Mouse (Mus musculus) lung, postnatal 0 days (tissue): ENCODE results near the gene Kazn. TPM values are rescaled to one million over a fixed set of nuclear protein-coding genes. Genes with fewer than 3 reads are reported as not detected.

Source experiments
- ATAC-seq: fragments of 200-750 bp; cut with Nextera tagmentation; 2 replicates; pipeline ENCODE4 v1.8.0; 2017; ENCODE audit warnings: moderate library complexity
- DNase-seq: peaks from one replicate; pipeline ENCODE4 v3.0.0-alpha.2; 2016; ENCODE audit warnings: low spot score
- H3K27ac ChIP-seq: fragments of 300-500 bp; sonication (generic); 2 replicates; pipeline ENCODE4 v1.5.1; 2014; ENCODE audit warnings: antibody characterized with exemption, mild to moderate bottlenecking, low read length, mixed read lengths
- H3K27me3 ChIP-seq: fragments of 300-500 bp; sonication (generic); replicated peaks from 2 replicates; pipeline ENCODE4 v1.6.1; 2014; ENCODE audit warnings: low read length, mixed read lengths; ENCODE audit not compliant: insufficient read depth
- H3K36me3 ChIP-seq: fragments of 300-500 bp; sonication (generic); 2 replicates; pipeline ENCODE4 v1.6.1; 2014; ENCODE audit warnings: low read length, mixed read lengths; ENCODE audit not compliant: insufficient read depth
- H3K4me1 ChIP-seq: fragments of 300-500 bp; sonication (generic); 2 replicates; pipeline ENCODE4 v1.6.1; 2014; ENCODE audit warnings: antibody characterized with exemption, low read depth, low read length, mixed read lengths; ENCODE audit not compliant: insufficient read depth
- H3K4me2 ChIP-seq: fragments of 300-500 bp; sonication (generic); replicated peaks from 2 replicates; pipeline ENCODE4 v1.6.1; 2014; ENCODE audit warnings: low read depth, mild to moderate bottlenecking, low read length, moderate library complexity, mixed read lengths
- H3K4me3 ChIP-seq: fragments of 300-500 bp; sonication (generic); 2 replicates; pipeline ENCODE4 v1.5.1; 2014; ENCODE audit warnings: low read depth, low read length
- H3K9ac ChIP-seq: fragments of 300-500 bp; sonication (generic); replicated peaks from 2 replicates; pipeline ENCODE4 v1.6.1; 2014; ENCODE audit warnings: low read depth, mild to moderate bottlenecking
- H3K9me3 ChIP-seq: fragments of 300-500 bp; sonication (generic); 2 replicates; pipeline ENCODE4 v1.6.1; 2016; ENCODE audit warnings: low read length, mixed read lengths
- CTCF ChIP-seq: IDR thresholded peaks from 2 replicates; pipeline ENCODE4 v1.5.1; 2016; ENCODE audit warnings: antibody characterized with exemption, mild to moderate bottlenecking
- EP300 ChIP-seq: IDR thresholded peaks from 2 replicates; pipeline ENCODE4 v1.6.1; 2016; ENCODE audit warnings: antibody characterized with exemption, mild to moderate bottlenecking, control low read depth
- WGBS: fragments of 180-500 bp; shearing (Covaris S2); extraction: QIAGEN DNeasy Blood & Tissue Kit; methylation state at CpG from one replicate; pipeline ENCODE4 v1.1.7; 2014; 5-methylcytosine and 5-hydroxymethylcytosine counted together
- polyA plus RNA-seq: library from polyadenylated mRNA; unstranded; fragments of >200 nt; fragmentation: Nextera tagmentation; extraction: Ambion mirVana; gene quantifications from 2 replicates; pipeline ENCODE4 v1.2.1, GENCODE M21; 2015

Gene Kazn
- polyA plus RNA-seq, 1 experiment from 2014 or later = 6.0 TPM

DNA sequence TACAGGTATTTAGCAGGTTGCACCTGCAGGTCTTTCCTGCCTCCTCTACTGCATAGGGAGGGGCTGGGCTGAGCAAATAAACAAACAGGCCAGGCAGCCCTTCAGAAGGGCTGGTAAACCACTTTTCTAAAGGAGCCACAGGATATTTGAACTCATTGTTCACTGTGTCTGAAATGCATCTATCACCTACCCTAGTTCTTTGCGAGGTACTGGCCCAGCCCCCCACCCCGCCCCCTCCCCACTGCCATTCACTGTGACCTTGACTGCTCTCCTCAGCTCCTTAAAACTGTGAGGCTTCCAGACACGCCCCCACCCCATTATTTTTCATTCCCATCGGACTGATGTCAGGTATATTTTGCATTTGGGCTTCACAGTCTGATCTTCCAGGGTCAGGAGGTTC, 69.6 kb downstream of the Kazn start:
- no peaks in the 10 kb centered on the region for H3K27me3 ChIP-seq
- H3K4me3 ChIP-seq = no peak overlapping the region
- H3K9ac ChIP-seq = no peak overlapping the region
- WGBS = 61% methylated on average over 4 of the region's 4 CpGs
- TF ChIP-seq EP300 (no peak), CTCF (no peak)
- H3K4me2 ChIP-seq = no peak overlapping the region
- ATAC-seq (no peak), DNase-seq (no peak)
- no peaks in the 10 kb centered on the region for H3K9me3 ChIP-seq
- peaks cover 10% of the 10 kb centered on the region for H3K4me1 ChIP-seq
- H3K27ac ChIP-seq = no peak overlapping the region
- no peaks in the 10 kb centered on the region for H3K36me3 ChIP-seq

- WGBS = 92% methylated on average over 7 of the region's 7 CpGs
These were observed 70.8 kb downstream of the Kazn start for GRCm38 (mm10) chr4:142168352-142168751.

GRCm38 (mm10) chr4:142165835-142166701, 73.1 kb downstream of the Kazn start:
- no peak overlapping the region for H3K4me2 ChIP-seq
- no peak overlapping the region for H3K9ac ChIP-seq
- ATAC-seq (peak; percentile 78), DNase-seq (peak; percentile 64)
- 0 out of 2 replicates have a peak overlapping the region, but pooled peaks have one; percentile 38 for H3K27ac ChIP-seq
- no peaks in the 10 kb centered on the region for H3K36me3 ChIP-seq
- H3K4me3 ChIP-seq = no peak overlapping the region
- no peaks in the 10 kb centered on the region for H3K4me1 ChIP-seq
- no peaks in the 10 kb centered on the region for H3K27me3 ChIP-seq
- no peaks in the 10 kb centered on the region for H3K9me3 ChIP-seq
- TF ChIP-seq CTCF (no peak), EP300 (peak; percentile 77)
- 30% methylated on average over 18 of the region's 18 CpGs for WGBS

More at GRCm38 (mm10) chr4:142168352-142168751, 70.8 kb downstream of the Kazn start:
- Histone ChIP-seq H3K9ac (no peak overlapping the region), H3K27ac (no peak overlapping the region), H3K4me3 (no peak overlapping the region), H3K27me3 (no peaks in the 10 kb centered on the region), H3K4me1 (peaks cover 4% of the 10 kb centered on the region), H3K36me3 (no peaks in the 10 kb centered on the region), H3K4me2 (no peak overlapping the region), H3K9me3 (no peaks in the 10 kb centered on the region)
- ATAC-seq = no peak
- TF ChIP-seq EP300 = no peak
- no peak for TF ChIP-seq CTCF
- DNase-seq = no peak

DNA sequence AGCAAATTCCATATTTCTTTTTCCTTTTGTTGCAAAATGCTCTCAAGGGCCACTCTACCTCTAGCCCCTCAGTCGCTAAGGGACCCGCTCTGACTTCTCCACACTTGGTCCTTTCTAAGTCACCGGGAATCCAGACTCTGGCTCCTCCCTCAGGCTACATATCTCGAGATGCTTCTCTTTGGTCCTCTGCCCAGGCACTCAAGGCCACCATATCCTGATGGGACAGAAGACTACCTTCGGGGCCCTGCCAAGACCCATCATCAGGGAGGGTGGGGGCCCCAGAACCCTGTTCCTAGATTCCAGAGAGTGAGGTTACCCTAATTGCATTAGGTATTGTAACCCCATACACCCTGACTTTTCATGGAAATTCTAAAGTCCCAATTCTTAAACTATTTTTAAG, 73.8 kb downstream of the Kazn start:
- TF ChIP-seq CTCF = no peak
- no peak for TF ChIP-seq EP300

GRCm38 (mm10) chr4:142164386-142164785, 74.8 kb downstream of the Kazn start:
- H3K36me3 ChIP-seq = no peaks in the 10 kb centered on the region
- H3K27me3 ChIP-seq = no peaks in the 10 kb centered on the region
- 50% methylated on average over 4 of the region's 4 CpGs for WGBS
- H3K27ac ChIP-seq = no peak overlapping the region
- no peaks in the 10 kb centered on the region for H3K4me1 ChIP-seq
- H3K4me3 ChIP-seq = no peak overlapping the region
- DNase-seq = no peak
- no peak overlapping the region for H3K9ac ChIP-seq
- no peaks in the 10 kb centered on the region for H3K9me3 ChIP-seq
- H3K4me2 ChIP-seq = no peak overlapping the region
- ATAC-seq = no peak
- TF ChIP-seq EP300 = no peak
- TF ChIP-seq CTCF = no peak

More for the DNA sequence above, 73.8 kb downstream of the Kazn start:
- WGBS = 29% methylated on average over 5 of the region's 5 CpGs
- H3K9ac ChIP-seq = no peak overlapping the region
- no peaks in the 10 kb centered on the region for H3K27me3 ChIP-seq
- H3K4me2 ChIP-seq = no peak overlapping the region
- ATAC-seq (no peak), DNase-seq (no peak)
- H3K4me1 ChIP-seq = no peaks in the 10 kb centered on the region
- H3K27ac ChIP-seq = no peak overlapping the region
- H3K9me3 ChIP-seq = no peaks in the 10 kb centered on the region
- no peak overlapping the region for H3K4me3 ChIP-seq
- no peaks in the 10 kb centered on the region for H3K36me3 ChIP-seq

DNA sequence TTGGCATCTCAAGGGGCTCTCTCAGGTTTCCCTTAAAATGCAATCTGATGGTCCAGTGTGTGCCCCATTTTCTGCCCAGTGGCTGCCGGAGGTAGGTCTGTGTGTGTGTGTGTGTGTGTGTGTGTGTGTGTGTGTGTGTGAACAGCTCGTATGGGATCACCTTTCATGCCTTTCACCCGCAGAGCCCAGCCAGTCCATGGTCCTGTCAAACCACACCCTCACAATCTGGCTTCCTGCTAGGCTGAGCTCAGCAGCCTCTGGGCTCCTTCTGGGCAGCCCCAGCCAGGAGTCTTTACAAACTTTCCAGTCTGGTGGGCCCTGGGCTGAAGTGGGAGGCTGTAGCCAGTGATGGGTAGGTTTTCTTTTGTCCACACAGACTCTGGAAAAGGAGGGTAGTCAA, 75.3 kb downstream of the Kazn start:
- Histone ChIP-seq H3K27ac (no peak overlapping the region), H3K9me3 (no peaks in the 10 kb centered on the region), H3K4me1 (no peaks in the 10 kb centered on the region), H3K4me2 (no peak overlapping the region), H3K36me3 (no peaks in the 10 kb centered on the region), H3K9ac (no peak overlapping the region), H3K4me3 (no peak overlapping the region), H3K27me3 (no peaks in the 10 kb centered on the region)
- no peak for DNase-seq
- no peak for TF ChIP-seq CTCF
- TF ChIP-seq EP300 = no peak
- no peak for ATAC-seq
- WGBS = 29% methylated on average over 3 of the region's 3 CpGs
